Mouse (Mus musculus) heart, embryonic 15.5 days (tissue): ENCODE measurements at regions not wholly inside any gene's neighbourhood (a gene's known extent, or its start where the extent isn't known, plus 50 kb on each side); places are given as distances from the start of the nearest gene placed in this dataset.

ENCODE experiments used
- ATAC-seq: fragments of 200-750 bp; cut with Nextera tagmentation; replicated peaks from 2 replicates; pipeline ENCODE4 v1.8.0; 2017; ENCODE audit warnings: low read depth, moderate TSS enrichment; ENCODE audit not compliant: insufficient number of reproducible peaks, insufficient read depth, low FRiP score
- H3K27ac ChIP-seq: fragments of 300-500 bp; sonication (generic); 2 replicates; pipeline ENCODE4 v1.5.1; 2015; ENCODE audit warnings: mild to moderate bottlenecking, inconsistent platforms
- H3K27me3 ChIP-seq: fragments of 300-500 bp; sonication (generic); 2 replicates; pipeline ENCODE4 v1.6.1; 2015; ENCODE audit warnings: inconsistent platforms
- H3K36me3 ChIP-seq: fragments of 300-500 bp; sonication (generic); 2 replicates; pipeline ENCODE4 v1.6.1; 2015; ENCODE audit warnings: mild to moderate bottlenecking, inconsistent platforms
- H3K4me1 ChIP-seq: fragments of 300-500 bp; sonication (generic); replicated peaks from 2 replicates; pipeline ENCODE4 v1.6.1; 2015; ENCODE audit warnings: inconsistent platforms
- H3K4me2 ChIP-seq: fragments of 300-500 bp; sonication (generic); 2 replicates; pipeline ENCODE4 v1.6.1; 2015; ENCODE audit warnings: inconsistent platforms, mild to moderate bottlenecking, moderate library complexity
- H3K4me3 ChIP-seq: fragments of 300-500 bp; sonication (generic); 2 replicates; pipeline ENCODE4 v1.5.1; 2015; ENCODE audit warnings: mild to moderate bottlenecking, inconsistent platforms
- H3K9ac ChIP-seq: fragments of 300-500 bp; sonication (generic); 2 replicates; pipeline ENCODE4 v1.6.1; 2015; ENCODE audit warnings: mild to moderate bottlenecking, inconsistent platforms
- H3K9me3 ChIP-seq: fragments of 300-500 bp; sonication (generic); replicated peaks from 2 replicates; pipeline ENCODE4 v1.6.1; 2016; ENCODE audit warnings: inconsistent platforms
- WGBS: fragments of 180-500 bp; shearing (Covaris S2); methylation state at CpG from one replicate; pipeline ENCODE4 v1.1.7; 2015; ENCODE audit warnings: mixed read lengths; 5-methylcytosine and 5-hydroxymethylcytosine counted together

- no peak overlapping the region for H3K4me2 ChIP-seq
- no peak overlapping the region for H3K27ac ChIP-seq
- H3K9me3 ChIP-seq: no peaks in the 10 kb centered on the region
- H3K9ac ChIP-seq: no peak overlapping the region
- no peaks in the 10 kb centered on the region for H3K36me3 ChIP-seq
- no peaks in the 10 kb centered on the region for H3K4me1 ChIP-seq
- H3K27me3 ChIP-seq: no peaks in the 10 kb centered on the region
- 46% methylated on average over 11 of the region's 11 CpGs for WGBS
- no peak overlapping the region for H3K4me3 ChIP-seq
- no peak for ATAC-seq
Observed at GRCm38 (mm10) chr14:58815616-58816539, 326.8 kb downstream of the 1700129C05Rik start.

DNA sequence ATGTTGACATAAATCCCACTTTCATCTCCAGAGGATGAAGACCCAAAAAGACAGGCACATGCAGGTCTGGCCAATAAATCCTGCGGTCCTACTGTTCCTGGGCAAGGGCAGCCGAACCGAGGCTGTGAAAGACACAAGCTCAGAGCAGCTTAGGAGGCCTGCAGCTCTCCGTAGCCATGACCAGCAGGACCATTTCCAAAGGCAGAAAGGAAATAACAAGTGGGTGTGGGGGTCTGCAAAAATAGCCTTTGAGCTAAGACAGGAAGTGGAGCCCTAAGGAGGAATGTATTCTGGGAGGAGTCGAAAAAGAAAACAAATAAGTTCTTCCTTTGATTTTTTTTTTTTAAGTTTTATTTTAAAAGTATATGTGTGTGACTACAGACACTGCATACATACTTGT is 330.1 kb downstream of the 1700129C05Rik start:
- no peak overlapping the region for H3K9ac ChIP-seq
- H3K4me2 ChIP-seq: no peak overlapping the region
- WGBS: 54% methylated on average over 5 of the region's 5 CpGs
- H3K4me1 ChIP-seq: no peaks in the 10 kb centered on the region
- H3K27ac ChIP-seq: peak overlapping the region; percentile 67
- H3K36me3 ChIP-seq: no peaks in the 10 kb centered on the region
- no peaks in the 10 kb centered on the region for H3K9me3 ChIP-seq
- H3K27me3 ChIP-seq: no peaks in the 10 kb centered on the region
- no peak overlapping the region for H3K4me3 ChIP-seq
- no peak for ATAC-seq

DNA sequence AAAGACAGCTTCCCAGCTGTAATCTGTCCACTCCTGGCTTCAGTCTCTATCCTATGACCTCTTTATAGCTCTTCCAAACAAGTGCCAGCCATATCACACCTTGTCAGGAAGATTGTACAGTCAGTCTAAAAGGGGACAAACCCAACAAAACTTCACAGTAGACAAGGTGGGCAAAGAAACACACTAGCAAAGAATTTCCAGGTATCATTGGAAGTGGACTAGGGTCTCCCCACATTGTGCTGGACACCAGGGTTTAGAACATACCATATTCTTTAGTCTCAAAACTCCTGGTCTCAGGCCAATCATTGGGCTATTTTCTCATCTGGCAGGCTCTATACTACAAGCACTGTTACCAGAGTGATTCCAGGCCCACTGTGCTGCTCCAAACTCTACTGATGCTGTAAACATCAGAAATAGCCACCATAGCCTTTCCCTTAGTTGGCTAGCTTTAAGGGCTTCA is 341.3 kb downstream of the 1700129C05Rik start:
- no peak overlapping the region for H3K27ac ChIP-seq
- H3K4me2 ChIP-seq: no peak overlapping the region
- no peaks in the 10 kb centered on the region for H3K4me1 ChIP-seq
- no peak overlapping the region for H3K4me3 ChIP-seq
- ATAC-seq: no peak
- H3K36me3 ChIP-seq: no peaks in the 10 kb centered on the region
- H3K27me3 ChIP-seq: no peaks in the 10 kb centered on the region
- no peak overlapping the region for H3K9ac ChIP-seq
- no peaks in the 10 kb centered on the region for H3K9me3 ChIP-seq

- Histone ChIP-seq H3K4me3 (no peak overlapping the region), H3K4me1 (no peaks in the 10 kb centered on the region), H3K27ac (no peak overlapping the region), H3K36me3 (no peaks in the 10 kb centered on the region), H3K9me3 (no peaks in the 10 kb centered on the region), H3K9ac (no peak overlapping the region), H3K4me2 (no peak overlapping the region), H3K27me3 (no peaks in the 10 kb centered on the region)
- no peak for ATAC-seq
- 66% methylated on average over 10 of the region's 10 CpGs for WGBS
Observed at GRCm38 (mm10) chr14:58788190-58788945, 354.3 kb downstream of the 1700129C05Rik start.

DNA sequence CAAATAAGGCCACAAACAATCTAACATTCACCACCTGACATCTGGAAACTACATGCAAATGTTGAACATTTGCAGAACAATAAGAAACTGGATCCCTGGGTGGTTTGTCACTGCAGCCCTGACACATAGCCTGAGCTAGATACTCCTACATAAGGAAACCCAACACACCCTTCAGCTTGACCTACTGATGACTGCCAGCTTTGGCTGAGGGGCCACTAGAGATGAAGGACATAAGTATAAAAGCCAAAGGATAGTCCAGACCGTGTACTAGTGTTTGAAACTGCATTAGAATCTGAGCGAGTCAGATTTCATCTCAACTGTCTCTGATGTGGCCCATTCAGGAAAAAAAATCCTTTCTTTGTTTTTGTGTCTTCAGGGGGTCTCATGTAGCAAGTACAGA is 355.1 kb downstream of the 1700129C05Rik start:
- no peak overlapping the region for H3K27ac ChIP-seq
- H3K4me1 ChIP-seq: peaks cover 6% of the 10 kb centered on the region
- no peaks in the 10 kb centered on the region for H3K27me3 ChIP-seq
- no peak overlapping the region for H3K4me2 ChIP-seq
- no peak overlapping the region for H3K4me3 ChIP-seq
- 76% methylated on average over 2 of the region's 2 CpGs for WGBS
- H3K36me3 ChIP-seq: no peaks in the 10 kb centered on the region
- no peak for ATAC-seq
- H3K9me3 ChIP-seq: no peaks in the 10 kb centered on the region
- no peak overlapping the region for H3K9ac ChIP-seq

GRCm38 (mm10) chr14:58786791-58787491 is 355.8 kb downstream of the 1700129C05Rik start:
- no peak for ATAC-seq
- Histone ChIP-seq H3K9me3 (no peaks in the 10 kb centered on the region), H3K27me3 (no peaks in the 10 kb centered on the region), H3K36me3 (no peaks in the 10 kb centered on the region), H3K4me2 (no peak overlapping the region), H3K4me3 (no peak overlapping the region), H3K27ac (no peak overlapping the region), H3K4me1 (peaks cover 6% of the 10 kb centered on the region), H3K9ac (no peak overlapping the region)
- 76% methylated on average over 4 of the region's 4 CpGs for WGBS

DNA sequence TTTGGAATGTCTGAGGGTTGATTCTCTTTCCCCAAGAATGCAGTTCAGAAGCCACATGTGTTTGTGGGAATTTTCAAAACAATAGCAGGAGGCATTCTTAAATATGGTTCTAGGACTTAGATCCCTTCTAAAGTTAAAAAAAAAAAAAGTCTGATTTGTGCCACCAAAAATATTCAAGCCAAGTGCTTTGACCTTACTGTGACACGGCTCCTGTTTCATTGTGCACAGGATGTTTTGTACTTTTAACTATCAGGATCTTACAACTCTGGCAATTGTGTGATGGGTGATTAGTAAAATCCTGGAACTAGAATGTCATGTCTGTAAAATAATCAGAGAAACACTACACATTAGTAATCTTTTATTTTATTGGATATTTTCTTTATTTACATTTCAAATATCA is 359.5 kb downstream of the 1700129C05Rik start:
- H3K4me2 ChIP-seq: no peak overlapping the region
- no peaks in the 10 kb centered on the region for H3K27me3 ChIP-seq
- 35% methylated on average over 1 of the region's 1 CpGs for WGBS
- H3K9me3 ChIP-seq: no peaks in the 10 kb centered on the region
- no peak overlapping the region for H3K9ac ChIP-seq
- H3K4me1 ChIP-seq: peaks cover 6% of the 10 kb centered on the region
- ATAC-seq: no peak
- H3K27ac ChIP-seq: no peak overlapping the region
- no peak overlapping the region for H3K4me3 ChIP-seq
- no peaks in the 10 kb centered on the region for H3K36me3 ChIP-seq

DNA sequence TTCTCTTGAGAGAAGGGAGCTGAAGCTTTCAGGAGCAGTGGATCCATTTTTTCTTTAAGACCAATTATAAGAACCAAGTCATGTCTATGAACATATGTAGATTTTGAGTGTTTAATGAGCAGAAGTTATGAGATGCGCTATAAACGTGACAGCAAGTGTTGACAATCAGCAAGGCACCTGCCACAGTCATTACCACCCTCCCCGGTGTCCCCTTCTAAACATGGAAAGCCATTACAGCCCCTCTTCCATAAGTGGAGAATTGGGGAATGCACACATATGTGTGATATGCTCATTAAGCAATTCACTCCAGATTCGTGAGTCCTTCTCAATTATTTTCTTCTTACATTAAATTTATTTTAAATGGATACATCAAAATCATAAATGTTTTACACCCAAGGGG is 362.4 kb downstream of the 1700129C05Rik start:
- 84% methylated on average over 4 of the region's 4 CpGs for WGBS
- H3K36me3 ChIP-seq: no peaks in the 10 kb centered on the region
- no peaks in the 10 kb centered on the region for H3K9me3 ChIP-seq
- H3K4me1 ChIP-seq: peaks cover 6% of the 10 kb centered on the region
- ATAC-seq: no peak
- no peaks in the 10 kb centered on the region for H3K27me3 ChIP-seq
- H3K4me3 ChIP-seq: no peak overlapping the region
- H3K9ac ChIP-seq: no peak overlapping the region
- H3K4me2 ChIP-seq: no peak overlapping the region
- no peak overlapping the region for H3K27ac ChIP-seq

DNA sequence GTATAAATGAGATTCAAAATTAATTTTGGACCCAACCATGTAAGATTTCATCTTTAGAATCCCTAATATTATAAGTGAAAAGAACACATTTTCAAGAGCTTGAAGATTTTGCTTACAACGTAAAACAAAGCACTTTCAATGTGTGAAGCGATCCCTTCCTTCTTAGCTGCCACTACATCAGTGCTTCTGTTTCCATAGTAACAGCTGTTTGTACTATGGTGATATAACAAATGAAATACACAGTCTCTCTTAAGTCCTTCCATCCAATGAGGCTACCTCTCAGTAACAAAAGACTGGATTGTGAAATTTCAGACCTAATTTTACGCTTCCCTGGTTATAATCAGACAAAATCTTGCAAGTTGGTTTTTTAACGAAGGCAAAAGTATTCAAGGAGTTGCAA is 364.0 kb downstream of the 1700129C05Rik start:
- 85% methylated on average over 4 of the region's 4 CpGs for WGBS
- no peak overlapping the region for H3K4me3 ChIP-seq
- H3K27ac ChIP-seq: no peak overlapping the region
- no peaks in the 10 kb centered on the region for H3K36me3 ChIP-seq
- no peak for ATAC-seq
- H3K9ac ChIP-seq: no peak overlapping the region
- H3K9me3 ChIP-seq: no peaks in the 10 kb centered on the region
- no peak overlapping the region for H3K4me2 ChIP-seq
- peaks cover 6% of the 10 kb centered on the region for H3K4me1 ChIP-seq
- no peaks in the 10 kb centered on the region for H3K27me3 ChIP-seq

- Histone ChIP-seq H3K4me1 (no peaks in the 10 kb centered on the region), H3K36me3 (no peaks in the 10 kb centered on the region), H3K27me3 (no peaks in the 10 kb centered on the region), H3K27ac (no peak overlapping the region), H3K4me2 (no peak overlapping the region), H3K9me3 (no peaks in the 10 kb centered on the region), H3K4me3 (no peak overlapping the region), H3K9ac (no peak overlapping the region)
- 87% methylated on average over 2 of the region's 2 CpGs for WGBS
- ATAC-seq: no peak
Observed at GRCm38 (mm10) chr14:58761291-58761690, 381.4 kb downstream of the 1700129C05Rik start.

DNA sequence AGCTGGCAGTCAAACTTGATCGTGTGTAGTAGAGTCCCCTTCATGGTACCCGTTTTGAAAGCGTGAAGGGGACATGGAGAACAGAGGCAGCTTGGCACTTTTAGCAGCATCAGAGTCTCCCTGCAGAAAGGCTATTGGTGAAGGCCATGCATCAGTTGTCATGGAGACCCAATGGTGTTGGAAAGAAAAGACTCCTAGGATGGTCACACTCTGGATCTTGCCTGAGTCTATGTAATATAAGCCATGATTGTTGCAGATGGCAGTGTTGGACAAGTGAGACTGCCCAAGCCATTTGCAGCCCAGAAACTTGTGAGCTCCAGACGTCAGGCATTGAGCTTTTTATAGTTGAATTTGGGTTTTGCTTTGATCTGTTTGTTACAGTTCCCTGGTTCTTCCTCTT is 382.9 kb downstream of the 1700129C05Rik start:
- no peaks in the 10 kb centered on the region for H3K4me1 ChIP-seq
- H3K9ac ChIP-seq: no peak overlapping the region
- 84% methylated on average over 4 of the region's 4 CpGs for WGBS
- no peak overlapping the region for H3K4me3 ChIP-seq
- no peaks in the 10 kb centered on the region for H3K9me3 ChIP-seq
- H3K4me2 ChIP-seq: no peak overlapping the region
- H3K36me3 ChIP-seq: no peaks in the 10 kb centered on the region
- no peak overlapping the region for H3K27ac ChIP-seq
- no peaks in the 10 kb centered on the region for H3K27me3 ChIP-seq
- ATAC-seq: no peak
